Mouse (Mus musculus): ENCODE data around the gene Pdcd1lg2.

- no peak for TF ChIP-seq CEBPB (IDR thresholded peaks at IDR 0.05; ENCODE audit: insufficient read depth, poor library complexity, severe bottlenecking)
- TF ChIP-seq USF1 (IDR thresholded peaks at IDR 0.05; ENCODE audit: low read depth) = no peak
- no peak for TF ChIP-seq POLR2A (IDR thresholded peaks at IDR 0.05; ENCODE audit: insufficient read length, low read depth)
- no peak for TF ChIP-seq TCF12 (IDR thresholded peaks at IDR 0.05; ENCODE audit: insufficient read depth, poor library complexity, severe bottlenecking)
- TF ChIP-seq E2F4 (IDR thresholded peaks at IDR 0.05; ENCODE audit: insufficient read depth) = no peak
- TF ChIP-seq MAX (IDR thresholded peaks at IDR 0.05; ENCODE audit: low read depth) = no peak
- no peak for TF ChIP-seq MYOG (IDR thresholded peaks at IDR 0.05; ENCODE audit: control insufficient read depth in 1 of 3, insufficient read depth in 1 of 3, insufficient read length in 2 of 3, low read depth in 2 of 3)
- no peak for TF ChIP-seq POLR2AphosphoS2 (IDR thresholded peaks at IDR 0.05; ENCODE audit: insufficient read length, low read depth)
- no peak for TF ChIP-seq REST (IDR thresholded peaks at IDR 0.05; ENCODE audit: insufficient read depth, insufficient read length)
- no peak for TF ChIP-seq MYOD1 (IDR thresholded peaks at IDR 0.05; ENCODE audit: control insufficient read depth in 1 of 3, insufficient read length in 2 of 3, low read depth in 2 of 3)
Measured at GRCm38 (mm10) chr19:29442492-29442891, 31.8 kb downstream of the Pdcd1lg2 start.
